Mouse (Mus musculus): ENCODE results near the gene C530008M17Rik.

The C530008M17Rik gene

GRCm38 (mm10) chr5:76839786-76840185 lies 183.5 kb downstream of the C530008M17Rik start:
- no peak for DNase-seq (ENCODE audit: low spot score)

- no peak for DNase-seq (ENCODE audit: low spot score)
These were observed 185.5 kb downstream of the C530008M17Rik start for GRCm38 (mm10) chr5:76841859-76842258.

GRCm38 (mm10) chr5:76843448-76843847 lies 187.1 kb downstream of the C530008M17Rik start:
- DNase-seq (ENCODE audit: low spot score) = peak; percentile 33

GRCm38 (mm10) chr5:76843851-76844419 lies 187.6 kb downstream of the C530008M17Rik start:
- no peak for DNase-seq (ENCODE audit: low spot score)

GRCm38 (mm10) chr5:76844618-76845186 lies 188.4 kb downstream of the C530008M17Rik start:
- DNase-seq (ENCODE audit: low spot score) = no peak

- no peak for DNase-seq (ENCODE audit: low spot score)
These were observed 190.8 kb downstream of the C530008M17Rik start for GRCm38 (mm10) chr5:76847106-76847505.

- no peak for DNase-seq (ENCODE audit: low spot score)
These were observed 195.0 kb downstream of the C530008M17Rik start for GRCm38 (mm10) chr5:76851316-76851715.

- DNase-seq (ENCODE audit: low spot score) = peak; percentile 41
These were observed 197.2 kb downstream of the C530008M17Rik start for GRCm38 (mm10) chr5:76853549-76853948.

GRCm38 (mm10) chr5:76855829-76856600 lies 199.7 kb downstream of the C530008M17Rik start:
- no peak for DNase-seq (ENCODE audit: low spot score)

- DNase-seq (ENCODE audit: low spot score) = no peak
These were observed 201.0 kb downstream of the C530008M17Rik start for GRCm38 (mm10) chr5:76857103-76858015.

GRCm38 (mm10) chr5:76858444-76858843 lies 202.1 kb downstream of the C530008M17Rik start:
- DNase-seq (ENCODE audit: low spot score) = no peak

GRCm38 (mm10) chr5:76866819-76867218 lies 210.5 kb downstream of the C530008M17Rik start:
- DNase-seq (ENCODE audit: low spot score) = no peak

GRCm38 (mm10) chr5:76868693-76869286 lies 212.5 kb downstream of the C530008M17Rik start:
- DNase-seq (ENCODE audit: low spot score) = no peak

- no peak for DNase-seq (ENCODE audit: low spot score)
These were observed 213.2 kb downstream of the C530008M17Rik start for GRCm38 (mm10) chr5:76869553-76869952.

- DNase-seq (ENCODE audit: low spot score) = no peak
These were observed 219.9 kb downstream of the C530008M17Rik start for GRCm38 (mm10) chr5:76876106-76876758.

GRCm38 (mm10) chr5:76884107-76884506 lies 227.8 kb downstream of the C530008M17Rik start:
- no peak for DNase-seq (ENCODE audit: low spot score)

GRCm38 (mm10) chr5:76887011-76887410 lies 230.7 kb downstream of the C530008M17Rik start:
- no peak for DNase-seq (ENCODE audit: low spot score)

GRCm38 (mm10) chr5:76892608-76893007 lies 236.3 kb downstream of the C530008M17Rik start:
- no peak for DNase-seq (ENCODE audit: low spot score)

GRCm38 (mm10) chr5:76893084-76893483 lies 236.8 kb downstream of the C530008M17Rik start:
- DNase-seq (ENCODE audit: low spot score) = no peak

- no peak for DNase-seq (ENCODE audit: low spot score)
These were observed 245.8 kb downstream of the C530008M17Rik start for GRCm38 (mm10) chr5:76902131-76902530.

- no peak for DNase-seq (ENCODE audit: low spot score)
These were observed 248.5 kb downstream of the C530008M17Rik start for GRCm38 (mm10) chr5:76904713-76905404.

All from ovary, postnatal 10 days (tissue).